Mouse (Mus musculus): ENCODE data around the gene 4930469K13Rik. TPM values are rescaled to one million over a fixed set of nuclear protein-coding genes. Genes with fewer than 3 reads are reported as not detected.

Gene 4930469K13Rik
- polyA plus RNA-seq, 1 experiment from 2014 or later, result 20.7 TPM

- no peak overlapping the region for H3K9ac ChIP-seq
- H3K4me1 ChIP-seq (replicated peaks), result peaks cover 8% of the 10 kb centered on the region; the same call in 1 of the 2 replicates
- H3K9me3 ChIP-seq, result no peaks in the 10 kb centered on the region
- no peak overlapping the region for H3K4me2 ChIP-seq
- no peaks in the 10 kb centered on the region for H3K27me3 ChIP-seq
- H3K36me3 ChIP-seq, result no peaks in the 10 kb centered on the region
- H3K4me3 ChIP-seq, result no peak overlapping the region
- ATAC-seq (ENCODE audit: low FRiP score), result no peak
- H3K27ac ChIP-seq, result no peak overlapping the region
- 90% methylated on average over 4 of the region's 4 CpGs for WGBS
Observed at GRCm38 (mm10) chr11:33939456-33940113, 158.8 kb downstream of the 4930469K13Rik start.

GRCm38 (mm10) chr11:33938561-33939274 lies 159.6 kb downstream of the 4930469K13Rik start:
- no peak for ATAC-seq (ENCODE audit: low FRiP score)
- Histone ChIP-seq H3K36me3 (no peaks in the 10 kb centered on the region), H3K9me3 (no peaks in the 10 kb centered on the region), H3K4me1 (replicated peaks) (peaks cover 8% of the 10 kb centered on the region; the same call in 1 of the 2 replicates), H3K27me3 (no peaks in the 10 kb centered on the region), H3K4me2 (no peak overlapping the region), H3K4me3 (no peak overlapping the region), H3K9ac (no peak overlapping the region), H3K27ac (0 out of 2 replicates have a peak overlapping the region, but pooled peaks have one; percentile 18)
- 59% methylated on average over 7 of the region's 7 CpGs for WGBS

- H3K4me2 ChIP-seq, result no peak overlapping the region
- H3K27me3 ChIP-seq, result no peaks in the 10 kb centered on the region
- H3K27ac ChIP-seq, result no peak overlapping the region
- peaks cover 9% of the 10 kb centered on the region; the same call in 1 of the 2 replicates for H3K4me1 ChIP-seq (replicated peaks)
- no peaks in the 10 kb centered on the region for H3K36me3 ChIP-seq
- H3K4me3 ChIP-seq, result no peak overlapping the region
- H3K9ac ChIP-seq, result no peak overlapping the region
- H3K9me3 ChIP-seq, result no peaks in the 10 kb centered on the region
- WGBS, result 91% methylated on average over 8 of the region's 8 CpGs
- ATAC-seq (ENCODE audit: low FRiP score), result no peak
Observed at GRCm38 (mm10) chr11:33937641-33938040, 160.7 kb downstream of the 4930469K13Rik start.

- H3K4me1 ChIP-seq (replicated peaks), result peaks cover 16% of the 10 kb centered on the region
- no peaks in the 10 kb centered on the region for H3K27me3 ChIP-seq
- 66% methylated on average over 9 of the region's 9 CpGs for WGBS
- no peak overlapping the region for H3K4me2 ChIP-seq
- no peak overlapping the region for H3K4me3 ChIP-seq
- H3K9me3 ChIP-seq, result no peaks in the 10 kb centered on the region
- H3K9ac ChIP-seq, result no peak overlapping the region
- ATAC-seq (ENCODE audit: low FRiP score), result no peak
- no peaks in the 10 kb centered on the region for H3K36me3 ChIP-seq
- H3K27ac ChIP-seq, result no peak overlapping the region
Observed at GRCm38 (mm10) chr11:33934286-33934685, 164.1 kb downstream of the 4930469K13Rik start.

- Histone ChIP-seq H3K27ac (no peak overlapping the region), H3K27me3 (peaks cover 6% of the 10 kb centered on the region; the same call in 1 of the 2 replicates), H3K4me2 (no peak overlapping the region), H3K9ac (no peak overlapping the region), H3K4me1 (replicated peaks) (peaks cover 8% of the 10 kb centered on the region; the same call in 1 of the 2 replicates), H3K9me3 (no peaks in the 10 kb centered on the region), H3K36me3 (no peaks in the 10 kb centered on the region), H3K4me3 (no peak overlapping the region)
- WGBS, result 73% methylated on average over 18 of the region's 18 CpGs
- no peak for ATAC-seq (ENCODE audit: low FRiP score)
Observed at GRCm38 (mm10) chr11:33932386-33933111, 165.8 kb downstream of the 4930469K13Rik start.

GRCm38 (mm10) chr11:33931836-33932385 lies 166.4 kb downstream of the 4930469K13Rik start:
- 15% methylated on average over 8 of the region's 10 CpGs for WGBS
- Histone ChIP-seq H3K9me3 (no peaks in the 10 kb centered on the region), H3K4me3 (no peak overlapping the region), H3K4me1 (replicated peaks) (peaks cover 8% of the 10 kb centered on the region; the same call in 1 of the 2 replicates), H3K4me2 (no peak overlapping the region), H3K36me3 (no peaks in the 10 kb centered on the region), H3K27me3 (peaks cover 6% of the 10 kb centered on the region; the same call in 1 of the 2 replicates), H3K27ac (no peak overlapping the region), H3K9ac (no peak overlapping the region)
- ATAC-seq (ENCODE audit: low FRiP score), result no peak

- peaks cover 20% of the 10 kb centered on the region for H3K4me1 ChIP-seq (replicated peaks)
- no peaks in the 10 kb centered on the region for H3K36me3 ChIP-seq
- H3K9ac ChIP-seq, result no peak overlapping the region
- H3K27me3 ChIP-seq, result peaks cover 8% of the 10 kb centered on the region; the same call in 1 of the 2 replicates
- WGBS, result 64% methylated on average over 11 of the region's 11 CpGs
- H3K4me3 ChIP-seq, result no peak overlapping the region
- no peak for ATAC-seq (ENCODE audit: low FRiP score)
- no peaks in the 10 kb centered on the region for H3K9me3 ChIP-seq
- no peak overlapping the region for H3K27ac ChIP-seq
- H3K4me2 ChIP-seq, result no peak overlapping the region
Observed at GRCm38 (mm10) chr11:33929412-33929811, 168.9 kb downstream of the 4930469K13Rik start.

GRCm38 (mm10) chr11:33928658-33929057 lies 169.7 kb downstream of the 4930469K13Rik start:
- Histone ChIP-seq H3K27ac (no peak overlapping the region), H3K9ac (no peak overlapping the region), H3K9me3 (no peaks in the 10 kb centered on the region), H3K36me3 (no peaks in the 10 kb centered on the region), H3K4me1 (replicated peaks) (peaks cover 20% of the 10 kb centered on the region), H3K27me3 (peaks cover 8% of the 10 kb centered on the region; the same call in 1 of the 2 replicates), H3K4me2 (no peak overlapping the region), H3K4me3 (no peak overlapping the region)
- ATAC-seq (ENCODE audit: low FRiP score), result no peak
- 52% methylated on average over 7 of the region's 7 CpGs for WGBS

GRCm38 (mm10) chr11:33927836-33928235 lies 170.5 kb downstream of the 4930469K13Rik start:
- Histone ChIP-seq H3K27me3 (peaks cover 8% of the 10 kb centered on the region; the same call in 1 of the 2 replicates), H3K9ac (no peak overlapping the region), H3K36me3 (no peaks in the 10 kb centered on the region), H3K27ac (no peak overlapping the region), H3K4me1 (replicated peaks) (peaks cover 20% of the 10 kb centered on the region), H3K9me3 (no peaks in the 10 kb centered on the region), H3K4me3 (no peak overlapping the region), H3K4me2 (no peak overlapping the region)
- no peak for ATAC-seq (ENCODE audit: low FRiP score)
- 75% methylated on average over 4 of the region's 4 CpGs for WGBS

- Histone ChIP-seq H3K4me1 (replicated peaks) (peaks cover 15% of the 10 kb centered on the region), H3K36me3 (no peaks in the 10 kb centered on the region), H3K9me3 (no peaks in the 10 kb centered on the region), H3K9ac (no peak overlapping the region), H3K4me2 (no peak overlapping the region), H3K4me3 (no peak overlapping the region), H3K27me3 (peaks cover 8% of the 10 kb centered on the region; the same call in 1 of the 2 replicates), H3K27ac (no peak overlapping the region)
- ATAC-seq (ENCODE audit: low FRiP score), result no peak
- 63% methylated on average over 6 of the region's 6 CpGs for WGBS
Observed at GRCm38 (mm10) chr11:33927321-33927720, 171.0 kb downstream of the 4930469K13Rik start.

- 75% methylated on average over 2 of the region's 2 CpGs for WGBS
- no peak for ATAC-seq (ENCODE audit: low FRiP score)
- Histone ChIP-seq H3K27me3 (peaks cover 8% of the 10 kb centered on the region; the same call in 1 of the 2 replicates), H3K4me2 (no peak overlapping the region), H3K4me3 (no peak overlapping the region), H3K36me3 (no peaks in the 10 kb centered on the region), H3K9me3 (no peaks in the 10 kb centered on the region), H3K27ac (no peak overlapping the region), H3K4me1 (replicated peaks) (peaks cover 12% of the 10 kb centered on the region), H3K9ac (no peak overlapping the region)
Observed at GRCm38 (mm10) chr11:33926551-33926950, 171.8 kb downstream of the 4930469K13Rik start.

- no peak overlapping the region for H3K9ac ChIP-seq
- WGBS, result 70% methylated on average over 8 of the region's 8 CpGs
- no peaks in the 10 kb centered on the region for H3K36me3 ChIP-seq
- H3K27me3 ChIP-seq, result peaks cover 11% of the 10 kb centered on the region; the same call in 1 of the 2 replicates
- no peak for ATAC-seq (ENCODE audit: low FRiP score)
- no peak overlapping the region for H3K4me2 ChIP-seq
- no peak overlapping the region; the same call in 1 of the 2 replicates for H3K27ac ChIP-seq
- H3K4me1 ChIP-seq (replicated peaks), result peaks cover 12% of the 10 kb centered on the region
- H3K9me3 ChIP-seq, result no peaks in the 10 kb centered on the region
- no peak overlapping the region for H3K4me3 ChIP-seq
Observed at GRCm38 (mm10) chr11:33925778-33926177, 172.6 kb downstream of the 4930469K13Rik start.
